Mouse (Mus musculus) megakaryocyte, adult 5-6 weeks (primary cell): ENCODE results near the gene Mtrex. TPM values are rescaled to one million over a fixed set of nuclear protein-coding genes. Genes with fewer than 3 reads are reported as not detected.

Source experiments
- ATAC-seq: 2 replicates; pipeline ENCODE4 v1.8.0; 2016; ENCODE audit warnings: mild to moderate bottlenecking, inconsistent platforms; ENCODE audit not compliant: poor library complexity, severe bottlenecking
- total RNA-seq, 2 experiments: library from RNA; stranded (forward) in 1 of 2; stranded (reverse) in 1 of 2; fragments of 153-499, 151-499 nt in 1 of 2; fragments of 221-1000, 200-1000 nt in 1 of 2; gene quantifications; 2 replicates each; pipeline versions ENCODE4 v1.2.3 to v1.2.4; 2015 to 2017

The Mtrex gene
- total RNA-seq (2015) = 46.6 and 47.3 TPM in 2 replicates
- total RNA-seq (2017) = 47.5 and 51.9 TPM in 2 replicates

GRCm38 (mm10) chr13:112927287-112928001 lies at the start of gene Mtrex, which contains the start of gene Dhx29:
Gene Mtrex, minus strand, starts transcription at chr13:112927398.
Gene Dhx29, plus strand, starts transcription at chr13:112927454.
- peak; percentile 94 for ATAC-seq

- peak; percentile 83 for ATAC-seq
Measured at GRCm38 (mm10) chr13:112976720-112977119, 49.5 kb upstream of the Mtrex start.

GRCm38 (mm10) chr13:112967267-112967666 lies 40.1 kb upstream of the Mtrex start:
- no peak for ATAC-seq

- ATAC-seq = no peak
Measured at GRCm38 (mm10) chr13:112964421-112964820, 37.2 kb upstream of the Mtrex start.

GRCm38 (mm10) chr13:112963081-112963480 lies 35.9 kb upstream of the Mtrex start:
- ATAC-seq = no peak

GRCm38 (mm10) chr13:112954067-112954466 lies 26.9 kb upstream of the Mtrex start:
- ATAC-seq = no peak

- peak; percentile 93 for ATAC-seq
Measured at GRCm38 (mm10) chr13:112945900-112946299, 18.7 kb upstream of the Mtrex start.

- ATAC-seq = no peak
Measured at GRCm38 (mm10) chr13:112945312-112945711, 18.1 kb upstream of the Mtrex start.

- ATAC-seq = no peak
Measured at GRCm38 (mm10) chr13:112941879-112942330, 14.7 kb upstream of the Mtrex start.

GRCm38 (mm10) chr13:112938130-112938529 lies 10.9 kb upstream of the Mtrex start:
- no peak for ATAC-seq

- no peak for ATAC-seq
Measured at GRCm38 (mm10) chr13:112928038-112928668, 955 bp upstream of the Mtrex start.

GRCm38 (mm10) chr13:112926796-112927195 lies 402 bp downstream of the Mtrex start:
- ATAC-seq = peak; percentile 53

- no peak for ATAC-seq
Measured at GRCm38 (mm10) chr13:112925976-112926375, 1.2 kb downstream of the Mtrex start.

- no peak for ATAC-seq
Measured at GRCm38 (mm10) chr13:112925266-112925665, 1.9 kb downstream of the Mtrex start.

- peak; percentile 51; the same call in 1 of the 2 replicates for ATAC-seq
Measured at GRCm38 (mm10) chr13:112920906-112921305, 6.3 kb downstream of the Mtrex start.

GRCm38 (mm10) chr13:112919141-112919865 lies 7.9 kb downstream of the Mtrex start:
- ATAC-seq = no peak

GRCm38 (mm10) chr13:112910434-112910833 lies 16.8 kb downstream of the Mtrex start:
- no peak for ATAC-seq

GRCm38 (mm10) chr13:112909663-112910062 lies 17.5 kb downstream of the Mtrex start:
- peak; percentile 82 for ATAC-seq

- no peak for ATAC-seq
Measured at GRCm38 (mm10) chr13:112902176-112902575, 25.0 kb downstream of the Mtrex start.

- no peak for ATAC-seq
Measured at GRCm38 (mm10) chr13:112887234-112887633, 40.0 kb downstream of the Mtrex start.

GRCm38 (mm10) chr13:112871500-112872266 lies 55.5 kb downstream of the Mtrex start:
- ATAC-seq = peak; percentile 55
